Mouse (Mus musculus) layer of hippocampus, postnatal 36 days (tissue): ENCODE measurements around the gene Bmp6. TPM values are rescaled to one million over a fixed set of nuclear protein-coding genes. Genes with fewer than 3 reads are reported as not detected.
A peak's percentile ranks its signal among the peaks of the same experiment; 100 is the strongest.

Experiments
- DNase-seq, 2 experiments: peaks; one replicate each; pipeline ENCODE4 v3.0.0; 2022
- total RNA-seq, 2 experiments: library from RNA; stranded (reverse); gene quantifications; 2 replicates each; pipeline ENCODE4 v1.2.3; 2021

Bmp6 gene
- 1 to 10 TPM; 3.0 to 6.4 TPM for total RNA-seq

DNA sequence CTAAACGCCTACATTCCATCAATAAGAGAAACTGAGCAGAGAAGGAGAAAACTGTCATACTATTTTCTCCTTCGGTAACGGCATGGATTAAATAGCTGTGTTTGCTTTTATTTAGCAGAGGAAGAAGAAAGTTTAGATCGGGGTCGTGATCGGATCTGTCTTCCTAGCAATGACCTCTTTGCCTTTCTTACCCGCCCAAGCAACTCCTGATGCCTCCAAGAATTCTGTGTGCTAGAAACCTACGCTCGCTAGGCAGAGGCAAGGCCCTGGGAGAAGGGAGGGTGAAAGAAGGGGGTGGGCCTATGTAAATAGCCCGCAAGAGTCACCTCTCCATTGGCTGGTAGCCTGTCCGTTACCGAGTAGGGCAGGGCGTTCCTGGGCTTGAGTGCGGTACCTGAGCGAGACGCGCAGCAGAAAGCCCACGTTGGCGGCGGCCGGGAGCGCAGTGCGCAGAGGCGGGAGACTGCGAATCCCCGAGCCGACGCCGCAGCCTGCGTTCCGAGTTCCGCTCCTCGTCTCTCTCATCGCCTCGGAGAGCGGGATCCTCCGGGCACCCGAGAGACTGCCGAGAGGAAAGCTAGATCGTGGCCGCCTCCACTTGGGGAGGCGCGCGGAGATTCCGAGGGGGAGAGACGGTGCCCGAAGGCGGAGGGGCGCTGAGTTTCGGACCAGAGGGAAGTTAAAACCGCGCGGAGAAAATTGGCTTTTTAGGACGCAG, at the start of gene Bmp6:
TSS of gene Bmp6 (plus strand) at position 395 of the 718 bp plus-strand sequence.
- peak; percentile 64 to 69 for DNase-seq

DNA sequence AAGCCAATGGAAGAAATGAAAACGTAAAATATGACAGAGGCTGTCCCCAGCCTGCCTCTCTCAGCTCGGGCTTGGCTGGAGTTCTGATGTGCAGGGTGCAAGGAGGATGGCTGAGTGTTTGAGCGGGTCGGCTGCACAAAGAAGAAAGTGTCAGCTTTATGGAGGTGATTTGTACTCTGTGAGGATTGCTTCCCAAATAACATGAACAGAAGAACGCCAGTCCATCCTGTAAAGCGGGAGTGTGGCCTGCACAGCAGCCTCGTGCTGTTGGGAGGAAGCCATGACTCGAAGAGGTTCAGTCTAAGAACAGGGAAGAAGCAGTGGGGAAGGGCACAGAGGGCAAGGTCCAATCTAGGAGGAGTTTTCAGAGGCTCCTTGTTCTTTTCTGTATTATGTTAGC, 48.7 kb upstream of the Bmp6 start:
- DNase-seq: no peak

GRCm38 (mm10) chr13:38296601-38297000, 48.3 kb upstream of the Bmp6 start:
- no peak for DNase-seq

GRCm38 (mm10) chr13:38311125-38311524, 33.8 kb upstream of the Bmp6 start:
- no peak for DNase-seq

GRCm38 (mm10) chr13:38312357-38313040, 32.4 kb upstream of the Bmp6 start:
- no peak for DNase-seq

DNA sequence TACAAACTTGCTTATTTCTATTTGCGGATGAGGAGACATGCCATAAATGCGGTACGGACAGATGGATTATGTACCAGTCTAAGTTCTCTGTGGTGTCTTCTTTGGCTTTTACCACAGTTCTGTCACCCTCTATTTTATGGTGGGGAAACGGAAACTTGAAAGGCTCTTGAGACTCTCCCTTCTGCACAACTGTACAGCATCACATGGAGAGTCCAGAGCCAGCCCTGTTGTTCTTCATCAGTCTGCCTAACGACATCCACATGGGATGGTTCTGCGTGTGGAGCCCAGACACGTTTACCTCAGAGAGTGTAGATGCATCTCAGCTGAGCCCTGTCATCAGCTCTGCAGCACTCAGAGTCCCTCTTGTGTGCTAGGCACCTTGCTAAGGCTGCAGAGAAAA, 30.3 kb upstream of the Bmp6 start:
- DNase-seq: no peak

- no peak for DNase-seq
These were observed 26.5 kb upstream of the Bmp6 start for GRCm38 (mm10) chr13:38318418-38318817.

DNA sequence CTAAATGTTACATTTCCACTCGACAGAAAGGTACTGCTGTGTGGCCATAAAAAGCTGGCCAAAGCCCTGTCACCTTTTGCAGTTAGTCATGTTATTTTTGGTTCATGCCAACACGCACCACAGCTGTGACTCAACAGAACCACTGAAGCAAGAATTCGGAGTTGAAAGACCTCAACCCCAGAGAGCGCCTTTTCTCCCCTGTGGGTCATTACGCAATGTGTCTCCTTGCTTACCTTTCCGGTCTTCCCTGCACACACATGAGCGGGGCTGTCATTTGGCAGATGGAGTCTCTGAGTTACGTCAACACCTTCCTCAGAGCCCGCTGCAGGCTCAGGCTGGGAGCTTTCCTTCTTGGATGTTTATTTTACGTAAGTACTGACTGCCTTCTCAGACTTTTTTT, 24.6 kb upstream of the Bmp6 start:
- DNase-seq: no peak

- DNase-seq: no peak
These were observed 20.5 kb upstream of the Bmp6 start for GRCm38 (mm10) chr13:38324452-38324851.

- DNase-seq: no peak
These were observed 17.5 kb upstream of the Bmp6 start for GRCm38 (mm10) chr13:38327377-38327776.

GRCm38 (mm10) chr13:38333496-38333895, 11.4 kb upstream of the Bmp6 start:
- DNase-seq: no peak

DNA sequence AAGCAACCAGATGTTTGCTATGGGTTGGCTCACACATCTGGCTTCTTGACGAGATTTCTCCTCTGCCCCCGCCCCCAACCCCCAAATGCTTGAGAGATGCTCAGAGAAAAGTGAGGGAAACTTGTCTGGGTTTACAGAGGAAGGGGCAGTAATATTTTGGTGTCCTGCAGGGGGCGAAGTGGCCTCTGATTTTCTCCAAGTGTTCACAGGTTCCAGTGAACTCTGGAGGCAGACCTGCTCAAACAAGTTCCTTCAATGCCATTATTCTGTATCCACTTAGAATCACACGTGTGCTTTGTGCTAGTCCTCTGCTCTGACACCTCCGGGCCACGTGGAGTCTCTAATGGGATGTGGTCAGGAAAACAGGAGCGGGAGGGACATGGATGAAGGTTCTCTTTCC, 2.3 kb upstream of the Bmp6 start:
- no peak for DNase-seq

GRCm38 (mm10) chr13:38343202-38343601, 1.7 kb upstream of the Bmp6 start:
- no peak for DNase-seq

DNA sequence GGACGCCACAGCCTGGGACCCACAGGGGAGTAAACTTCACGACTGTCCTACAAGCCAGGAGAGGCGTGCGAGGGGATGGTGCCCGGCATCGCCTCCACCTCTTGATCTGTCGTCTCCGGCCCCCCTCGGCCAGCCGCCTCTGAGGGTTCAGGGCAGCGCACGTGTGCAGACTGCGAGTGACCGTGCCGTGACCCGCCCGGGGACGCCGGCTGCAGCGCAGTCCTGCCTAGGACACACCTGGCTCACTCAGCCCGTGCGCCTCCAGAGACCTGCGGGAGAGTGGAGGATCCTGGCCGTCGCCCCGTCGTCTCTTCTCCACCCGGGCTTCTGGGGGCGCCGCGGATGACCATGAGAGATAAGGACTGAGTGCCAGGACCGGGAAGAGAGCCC, 519 bp downstream of the Bmp6 start:
- DNase-seq: no peak

GRCm38 (mm10) chr13:38346096-38346915, 1.4 kb downstream of the Bmp6 start:
- no peak for DNase-seq

DNA sequence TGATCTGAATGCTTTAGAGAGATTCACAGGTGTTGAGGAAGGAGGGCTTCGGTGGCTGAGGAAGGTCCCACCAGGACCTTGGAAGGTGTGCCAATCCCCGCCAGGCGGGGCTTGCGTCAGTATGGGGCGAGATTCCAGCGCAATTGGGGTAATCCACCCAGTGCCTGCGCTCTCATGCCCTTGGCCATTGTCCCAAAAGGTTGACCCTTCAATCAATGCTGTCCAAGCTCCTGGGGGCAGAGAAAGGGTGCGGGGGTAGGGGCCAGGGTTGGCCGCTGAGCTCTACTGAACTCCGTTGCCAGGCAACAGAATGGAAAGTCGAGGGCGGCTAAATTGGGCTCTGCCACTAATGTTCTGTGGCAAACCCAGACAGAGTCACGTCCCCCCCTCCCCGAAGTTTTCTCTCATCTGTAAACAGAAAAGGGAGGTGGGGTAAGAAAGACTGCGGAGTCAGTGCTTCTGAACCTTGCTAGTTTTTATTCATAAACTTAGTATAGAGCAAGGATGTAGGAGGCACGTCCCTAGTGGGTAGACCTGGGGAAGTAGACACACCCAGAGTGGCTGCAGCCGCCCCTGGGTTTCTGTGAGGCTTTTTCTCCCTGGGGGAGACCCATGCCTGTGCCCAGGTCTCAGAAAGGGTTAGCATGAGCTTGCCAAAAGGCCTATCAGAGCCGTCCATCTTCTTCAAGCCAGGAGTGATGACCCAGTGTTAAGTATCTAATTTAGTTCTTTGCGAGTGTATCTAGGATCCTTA, 2.3 kb downstream of the Bmp6 start:
- DNase-seq: no peak

GRCm38 (mm10) chr13:38347775-38348135, 2.8 kb downstream of the Bmp6 start:
- DNase-seq: no peak

GRCm38 (mm10) chr13:38349046-38349445, 4.1 kb downstream of the Bmp6 start:
- DNase-seq: no peak

DNA sequence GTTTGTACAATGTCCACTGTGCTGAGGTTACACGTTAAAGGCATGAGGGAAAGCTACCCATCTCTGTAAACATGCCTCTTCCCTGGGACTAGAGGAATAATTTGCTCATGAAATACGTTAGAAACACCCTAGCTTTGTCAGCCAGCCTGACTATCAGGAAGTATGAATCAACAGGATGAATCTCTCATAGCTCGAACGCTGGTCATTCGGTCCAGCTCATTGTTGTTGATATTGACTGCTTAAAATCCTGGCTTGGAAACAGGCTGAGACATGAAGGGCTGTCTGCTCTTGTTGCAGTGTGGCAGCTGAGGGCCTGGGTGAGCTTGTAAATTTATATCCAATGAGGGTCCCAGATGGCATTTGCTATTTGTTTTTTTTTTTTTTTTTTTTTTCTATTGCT, 4.9 kb downstream of the Bmp6 start:
- DNase-seq: no peak

GRCm38 (mm10) chr13:38351996-38352395, 7.1 kb downstream of the Bmp6 start:
- no peak for DNase-seq

- DNase-seq: no peak
These were observed 8.1 kb downstream of the Bmp6 start for GRCm38 (mm10) chr13:38352986-38353385.

DNA sequence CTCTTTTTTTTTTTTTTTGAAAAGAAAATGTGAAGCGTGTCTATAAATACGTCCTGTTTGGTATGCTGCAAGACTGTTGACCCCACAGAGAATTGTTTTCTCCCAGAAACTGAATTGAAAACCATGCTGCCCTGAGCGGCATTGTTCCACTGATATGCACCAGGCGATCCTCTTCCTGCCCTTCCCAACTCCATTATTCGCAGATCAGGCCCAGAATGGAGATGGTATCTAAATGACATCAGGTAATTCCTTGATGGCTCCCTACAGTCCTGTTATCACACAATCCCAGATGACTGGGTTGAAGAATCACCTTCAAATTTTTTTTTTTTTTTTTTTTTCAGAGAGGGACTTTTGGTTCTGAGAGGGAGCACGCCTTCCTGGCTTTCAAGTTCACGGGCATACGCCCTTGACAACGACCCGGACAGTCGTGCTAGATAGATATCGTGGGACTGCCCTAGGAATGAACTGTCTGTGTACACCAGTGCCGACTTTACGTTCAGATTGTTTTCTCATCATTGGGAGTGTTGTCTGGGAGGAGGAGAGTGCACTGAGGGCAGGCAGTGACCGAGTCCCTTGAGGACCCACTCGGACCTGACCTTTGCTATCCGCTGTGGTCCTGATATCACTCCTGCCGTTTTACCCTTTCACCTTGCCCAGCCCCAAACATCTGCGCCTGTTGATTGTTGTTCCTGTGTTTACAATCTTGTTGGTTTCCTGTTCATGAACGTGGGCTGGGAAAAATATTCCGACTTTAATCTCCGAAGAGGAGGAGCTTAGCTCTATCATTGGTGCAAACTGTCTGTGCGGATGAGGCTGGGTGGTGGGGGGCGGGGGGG, 8.7 kb downstream of the Bmp6 start:
- DNase-seq: no peak
